Mouse (Mus musculus) olfactory bulb, adult 2 months (tissue): ENCODE results near the gene Frmpd2. TPM values are rescaled to one million over a fixed set of nuclear protein-coding genes. Genes with fewer than 3 reads are reported as not detected.

Experiments used
- H3K27ac ChIP-seq: fragments of 200-500 bp; 2 replicates; pipeline ENCODE4 v1.5.1; 2012; ENCODE audit warnings: low read depth, low read length; ENCODE audit not compliant: insufficient read depth
- H3K4me1 ChIP-seq: fragments of 200-500 bp; 2 replicates; pipeline ENCODE4 v1.6.1; 2012; ENCODE audit warnings: low read length; ENCODE audit not compliant: control insufficient read depth, insufficient read depth
- H3K4me3 ChIP-seq: fragments of 200-500 bp; 2 replicates; pipeline ENCODE4 v1.5.1; 2012; ENCODE audit warnings: mild to moderate bottlenecking, low read depth, low read length, moderate library complexity; ENCODE audit not compliant: insufficient read depth
- CTCF ChIP-seq: fragments of 200-500 bp; IDR thresholded peaks from 2 replicates; pipeline ENCODE4 v1.5.1; 2012; ENCODE audit warnings: low read depth, mild to moderate bottlenecking, low read length, moderate library complexity; ENCODE audit not compliant: insufficient read depth
- POLR2A ChIP-seq: fragments of 200-500 bp; IDR thresholded peaks from 2 replicates; pipeline ENCODE4 v1.6.1; 2012; ENCODE audit warnings: mild to moderate bottlenecking, low read depth, low read length, moderate library complexity; ENCODE audit not compliant: insufficient read depth
- WGBS: fragments of 180-500 bp; shearing (Covaris S2); methylation state at CpG from one replicate; pipeline ENCODE4 v1.1.7; 2018; 5-methylcytosine and 5-hydroxymethylcytosine counted together
- polyA plus RNA-seq: library from polyadenylated mRNA; stranded (reverse); fragments of >200 nt; gene quantifications from 2 replicates; pipeline ENCODE4 v1.2.4, GENCODE M21; 2012; ENCODE audit warnings: low replicate concordance; ENCODE audit not compliant: missing spikeins, insufficient read depth, insufficient read length

Frmpd2 gene
- polyA plus RNA-seq, 1 experiment, result not detected

DNA sequence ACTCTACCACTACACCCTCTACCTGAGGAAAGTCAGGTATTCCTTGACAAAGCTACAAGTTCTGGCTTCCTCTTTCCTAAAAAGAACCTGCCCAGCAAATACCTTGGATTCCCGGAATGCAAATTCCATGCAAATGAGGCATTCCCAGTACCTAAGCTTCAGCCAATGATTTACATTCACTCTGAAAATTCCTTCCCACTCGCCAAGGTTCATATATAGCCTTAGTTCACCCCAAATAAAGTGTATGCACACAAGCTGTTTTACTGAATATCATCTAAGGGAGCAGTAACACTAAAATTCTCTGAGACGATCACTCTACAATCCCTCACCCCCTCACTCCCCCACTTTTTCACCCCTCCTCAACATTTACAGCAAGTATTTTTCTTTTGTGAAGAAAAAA, 102.1 kb downstream of the Frmpd2 start:
- H3K4me1 ChIP-seq, result no peaks in the 10 kb centered on the region
- no peak overlapping the region for H3K27ac ChIP-seq
- WGBS, result 79% methylated on average over 3 of the region's 3 CpGs
- TF ChIP-seq POLR2A (no peak), CTCF (no peak)
- H3K4me3 ChIP-seq, result no peak overlapping the region

DNA sequence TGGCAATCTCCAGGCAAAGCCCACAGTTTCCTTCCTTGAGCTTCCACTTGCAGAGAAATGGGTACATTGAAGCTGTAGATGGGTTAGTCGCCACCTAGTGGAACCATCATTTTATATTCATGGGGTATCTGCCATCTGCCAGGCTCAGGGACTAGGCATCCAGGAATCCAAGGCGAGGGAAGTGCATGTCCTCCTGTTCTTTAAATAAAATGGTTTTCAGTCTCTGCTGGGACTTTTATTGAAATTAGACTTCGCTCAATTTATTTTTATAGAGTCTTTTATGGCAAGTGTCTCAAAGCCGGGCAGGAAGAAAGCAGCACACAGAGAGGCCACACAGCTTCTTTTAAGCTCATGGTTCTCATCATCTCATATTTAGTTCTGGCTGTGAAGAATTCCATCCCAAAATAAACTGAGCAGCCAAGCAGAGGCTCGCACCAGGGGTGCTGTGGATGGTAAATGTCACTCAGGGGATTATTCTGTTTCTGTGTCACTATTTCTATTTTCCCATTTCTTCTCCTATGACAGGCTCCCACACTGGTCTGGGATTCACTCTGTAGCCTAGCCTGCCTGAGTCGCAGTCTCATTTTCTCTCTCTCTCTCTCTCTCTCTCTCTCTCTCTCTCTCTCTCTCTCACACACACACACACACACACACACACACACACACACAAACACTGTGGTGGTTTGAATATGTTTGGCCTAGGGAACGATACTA, 108.4 kb downstream of the Frmpd2 start:
- no peaks in the 10 kb centered on the region for H3K4me1 ChIP-seq
- 70% methylated on average over 7 of the region's 7 CpGs for WGBS
- H3K27ac ChIP-seq, result no peak overlapping the region
- TF ChIP-seq POLR2A (no peak), CTCF (no peak)
- H3K4me3 ChIP-seq, result no peak overlapping the region

DNA sequence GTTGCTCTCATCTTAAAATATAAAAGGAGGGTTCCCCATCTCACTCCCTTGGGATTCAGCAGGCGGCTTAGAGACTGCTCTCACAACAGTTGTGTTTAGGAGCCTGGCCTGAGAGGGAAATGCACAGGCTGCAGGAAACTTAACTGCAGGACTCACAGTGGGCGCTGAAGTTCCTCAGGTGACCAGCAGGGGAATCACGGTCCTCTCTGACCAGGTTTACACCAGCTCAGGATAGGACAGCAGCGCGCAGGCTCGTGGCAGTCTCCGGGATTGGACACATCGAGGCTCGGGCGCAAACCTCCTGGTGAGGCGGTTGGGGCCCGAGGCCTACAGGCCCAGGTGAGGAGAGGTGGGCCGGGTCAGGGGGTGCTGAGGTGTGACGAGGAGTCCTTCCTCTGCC, 117.5 kb downstream of the Frmpd2 start, which contains the start of gene Ptpn20:
TSS of gene Ptpn20 (plus strand) at position 257 of the 400 bp plus-strand sequence.
- no peaks in the 10 kb centered on the region for H3K4me1 ChIP-seq
- 73% methylated on average over 14 of the region's 14 CpGs for WGBS
- no peak within 1 kb of the TSS for H3K4me3 ChIP-seq
- TF ChIP-seq POLR2A (no peak), CTCF (no peak)
- no peak within 1 kb of the TSS for H3K27ac ChIP-seq

DNA sequence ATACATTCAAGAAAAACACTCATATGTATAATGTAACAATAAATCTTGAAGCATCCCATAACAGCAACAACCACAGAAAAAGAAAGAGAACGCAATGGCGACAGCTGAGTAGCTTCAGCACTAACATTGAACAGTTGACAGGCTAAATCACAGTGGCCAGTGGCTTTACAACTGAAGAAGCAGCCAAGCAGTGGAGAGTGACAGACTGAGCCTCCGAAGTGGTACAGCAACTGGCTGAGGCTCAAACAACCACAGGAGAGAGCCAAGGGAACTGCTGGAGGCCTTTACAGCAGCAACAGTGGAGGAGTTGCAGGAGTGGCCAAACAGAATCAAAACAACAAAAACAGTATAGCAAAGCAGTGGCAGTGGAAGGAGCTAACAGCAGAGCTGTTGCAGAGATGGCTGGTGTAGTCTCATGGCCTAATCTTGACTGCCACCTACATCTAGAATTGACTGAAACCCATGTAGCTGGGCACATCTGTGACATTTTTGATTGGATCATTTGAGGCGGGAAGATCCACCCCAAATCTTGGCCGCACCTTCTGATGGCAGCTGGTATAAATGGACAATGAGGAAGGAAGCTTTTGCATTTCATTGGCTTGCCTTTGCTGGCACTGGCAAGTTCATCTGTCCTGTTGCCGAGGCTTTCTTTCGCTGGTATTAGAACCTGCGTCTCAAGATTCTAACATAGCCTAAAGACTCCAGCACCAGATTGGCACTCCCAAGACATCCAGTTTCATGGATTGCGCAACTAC, 127.1 kb downstream of the Frmpd2 start:
- H3K27ac ChIP-seq, result no peak overlapping the region
- TF ChIP-seq POLR2A (no peak), CTCF (no peak)
- no peak overlapping the region for H3K4me3 ChIP-seq
- H3K4me1 ChIP-seq, result no peaks in the 10 kb centered on the region
- WGBS, result 85% methylated on average over 9 of the region's 9 CpGs

DNA sequence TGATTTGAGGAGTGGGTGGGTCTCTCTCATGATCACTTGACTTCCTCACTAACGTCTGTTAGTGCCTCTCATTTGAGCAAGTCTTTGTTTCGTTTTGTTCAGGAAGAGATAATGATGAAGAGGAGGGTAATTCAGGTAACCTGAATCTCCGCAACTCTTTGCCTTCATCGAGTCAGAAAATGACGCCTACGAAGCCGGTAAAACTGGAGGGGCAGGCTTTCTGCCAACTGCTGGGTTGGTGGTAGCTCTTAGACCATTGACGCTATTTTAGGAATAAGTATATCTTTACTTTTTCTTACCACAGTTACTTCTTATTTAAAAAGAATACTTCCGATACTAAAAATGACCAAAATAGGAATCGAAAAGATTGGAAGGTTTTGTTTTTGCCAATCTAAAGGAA, 135.9 kb downstream of the Frmpd2 start:
- no peak for TF ChIP-seq POLR2A
- TF ChIP-seq CTCF, result no peak
- Histone ChIP-seq H3K4me3 (no peak overlapping the region), H3K27ac (no peak overlapping the region), H3K4me1 (no peaks in the 10 kb centered on the region)
- 84% methylated on average over 10 of the region's 10 CpGs for WGBS

Other genes with a start within 250 kb of the Frmpd2 start
- 217 TPM in 1 of 2 replicates, not detected in the other for gene Mapk8, start 24.5 kb upstream of the Frmpd2 start, polyA plus RNA-seq
- gene Ptpn20, start 117.5 kb downstream of the Frmpd2 start, polyA plus RNA-seq, result not detected in 2 replicates